Mouse (Mus musculus): ENCODE measurements around the gene Bbs5. TPM values are rescaled to one million over a fixed set of nuclear protein-coding genes. Genes with fewer than 3 reads are reported as not detected.

Bbs5 gene
- total RNA-seq, 1 experiment, result 8.3 TPM

GRCm38 (mm10) chr2:69667656-69668055 lies 20.7 kb downstream of the Bbs5 start:
- in situ Hi-C loops (cut with MboI; ENCODE audit: low sequenced_read_pairs in 2 of 2, unreplicated experiment in 2 of 2), result no loop called here
- H3K4me3 ChIP-seq (ENCODE audit: insufficient read depth in 1 of 2, low read depth in 1 of 2, low read length in 2 of 2, poor library complexity in 1 of 2, severe bottlenecking in 1 of 2), result no peak overlapping the region
- TF ChIP-seq MAFK (IDR thresholded peaks at IDR 0.05; ENCODE audit: insufficient read depth, low read depth, low read length) (no peak), HCFC1 (IDR thresholded peaks at IDR 0.05; ENCODE audit: borderline replicate concordance, insufficient read depth, low read length) (no peak), ZC3H11A (IDR thresholded peaks at IDR 0.05; ENCODE audit: borderline replicate concordance, low read depth, low read length) (no peak), ZNF384 (IDR thresholded peaks at IDR 0.05; ENCODE audit: low read depth, low read length) (no peak), CHD2 (IDR thresholded peaks at IDR 0.05; ENCODE audit: low read depth, low read length) (no peak)

GRCm38 (mm10) chr2:69668414-69668813 lies 21.4 kb downstream of the Bbs5 start:
- no peak overlapping the region for H3K9ac ChIP-seq (ENCODE audit: insufficient read depth, low read depth, low read length, poor library complexity, severe bottlenecking)
- H3K27ac ChIP-seq (ENCODE audit: insufficient read depth, low read depth, low read length, poor library complexity, severe bottlenecking), result no peak overlapping the region
- no peaks in the 10 kb centered on the region for H3K9me3 ChIP-seq (ENCODE audit: control insufficient read depth, insufficient read depth, low read depth, low read length)
- in situ Hi-C loops (cut with MboI; ENCODE audit: low sequenced_read_pairs in 2 of 2, unreplicated experiment in 2 of 2), result no loop called here
- no peak for TF ChIP-seq MAFK (IDR thresholded peaks at IDR 0.05; ENCODE audit: insufficient read depth, low read depth, low read length)
- no peak for TF ChIP-seq ZC3H11A (IDR thresholded peaks at IDR 0.05; ENCODE audit: borderline replicate concordance, low read depth, low read length)
- TF ChIP-seq CHD2 (IDR thresholded peaks at IDR 0.05; ENCODE audit: low read depth, low read length), result no peak
- TF ChIP-seq ZNF384 (IDR thresholded peaks at IDR 0.05; ENCODE audit: low read depth, low read length), result no peak
- TF ChIP-seq HCFC1 (IDR thresholded peaks at IDR 0.05; ENCODE audit: borderline replicate concordance, insufficient read depth, low read length), result no peak
- DNase-seq (ENCODE audit: low read depth, low spot score), result no peak
- H3K4me1 ChIP-seq (ENCODE audit: control insufficient read depth in 2 of 2, insufficient read depth in 2 of 2, low read length in 2 of 2, poor library complexity in 1 of 2), result no peaks in the 10 kb centered on the region
- no peak overlapping the region for H3K4me3 ChIP-seq (ENCODE audit: insufficient read depth in 1 of 2, low read depth in 1 of 2, low read length in 2 of 2, poor library complexity in 1 of 2, severe bottlenecking in 1 of 2)
- no peaks in the 10 kb centered on the region; the same call in 1 of the 2 replicates for H3K36me3 ChIP-seq (ENCODE audit: control insufficient read depth, insufficient read depth, low read length, poor library complexity, severe bottlenecking)

More at GRCm38 (mm10) chr2:69667656-69668055, 20.7 kb downstream of the Bbs5 start:
- no peaks in the 10 kb centered on the region for H3K9me3 ChIP-seq (ENCODE audit: control insufficient read depth, insufficient read depth, low read depth, low read length)
- H3K36me3 ChIP-seq (ENCODE audit: control insufficient read depth, insufficient read depth, low read length, poor library complexity, severe bottlenecking), result no peaks in the 10 kb centered on the region; the same call in 1 of the 2 replicates
- no peak for DNase-seq (ENCODE audit: low read depth, low spot score)
- H3K9ac ChIP-seq (ENCODE audit: insufficient read depth, low read depth, low read length, poor library complexity, severe bottlenecking), result no peak overlapping the region
- H3K27ac ChIP-seq (ENCODE audit: insufficient read depth, low read depth, low read length, poor library complexity, severe bottlenecking), result no peak overlapping the region
- no peaks in the 10 kb centered on the region for H3K4me1 ChIP-seq (ENCODE audit: control insufficient read depth in 2 of 2, insufficient read depth in 2 of 2, low read length in 2 of 2, poor library complexity in 1 of 2)

- TF ChIP-seq ZNF384 (IDR thresholded peaks at IDR 0.05; ENCODE audit: low read depth, low read length), result no peak
- no peak for TF ChIP-seq MAFK (IDR thresholded peaks at IDR 0.05; ENCODE audit: insufficient read depth, low read depth, low read length)
- TF ChIP-seq CHD2 (IDR thresholded peaks at IDR 0.05; ENCODE audit: low read depth, low read length), result no peak
- TF ChIP-seq HCFC1 (IDR thresholded peaks at IDR 0.05; ENCODE audit: borderline replicate concordance, insufficient read depth, low read length), result no peak
- in situ Hi-C loops (cut with MboI; ENCODE audit: low sequenced_read_pairs in 2 of 2, unreplicated experiment in 2 of 2), result no loop called here
- H3K9me3 ChIP-seq (ENCODE audit: control insufficient read depth, insufficient read depth, low read depth, low read length), result no peaks in the 10 kb centered on the region
- H3K36me3 ChIP-seq (ENCODE audit: control insufficient read depth, insufficient read depth, low read length, poor library complexity, severe bottlenecking), result no peaks in the 10 kb centered on the region
- no peak within 1 kb of the TSS for H3K27ac ChIP-seq (ENCODE audit: insufficient read depth, low read depth, low read length, poor library complexity, severe bottlenecking)
- H3K4me3 ChIP-seq (ENCODE audit: insufficient read depth in 1 of 2, low read depth in 1 of 2, low read length in 2 of 2, poor library complexity in 1 of 2, severe bottlenecking in 1 of 2), result no peak within 1 kb of the TSS
- DNase-seq (ENCODE audit: low read depth, low spot score), result no peak
- no peak within 1 kb of the TSS for H3K9ac ChIP-seq (ENCODE audit: insufficient read depth, low read depth, low read length, poor library complexity, severe bottlenecking)
- H3K4me1 ChIP-seq (ENCODE audit: control insufficient read depth in 2 of 2, insufficient read depth in 2 of 2, low read length in 2 of 2, poor library complexity in 1 of 2), result no peaks in the 10 kb centered on the region
Measured at GRCm38 (mm10) chr2:69669853-69670252, 22.9 kb downstream of the Bbs5 start, which contains the start of gene Klhl41. Gene Klhl41 (plus strand): TSS chr2:69670120.

- no peak overlapping the region for H3K27ac ChIP-seq (ENCODE audit: insufficient read depth, low read depth, low read length, poor library complexity, severe bottlenecking)
- in situ Hi-C loops (cut with MboI; ENCODE audit: low sequenced_read_pairs in 2 of 2, unreplicated experiment in 2 of 2), result no loop called here
- H3K36me3 ChIP-seq (ENCODE audit: control insufficient read depth, insufficient read depth, low read length, poor library complexity, severe bottlenecking), result no peaks in the 10 kb centered on the region
- no peak overlapping the region for H3K4me3 ChIP-seq (ENCODE audit: insufficient read depth in 1 of 2, low read depth in 1 of 2, low read length in 2 of 2, poor library complexity in 1 of 2, severe bottlenecking in 1 of 2)
- no peak overlapping the region for H3K9ac ChIP-seq (ENCODE audit: insufficient read depth, low read depth, low read length, poor library complexity, severe bottlenecking)
- H3K9me3 ChIP-seq (ENCODE audit: control insufficient read depth, insufficient read depth, low read depth, low read length), result no peaks in the 10 kb centered on the region
- no peaks in the 10 kb centered on the region for H3K4me1 ChIP-seq (ENCODE audit: control insufficient read depth in 2 of 2, insufficient read depth in 2 of 2, low read length in 2 of 2, poor library complexity in 1 of 2)
- TF ChIP-seq ZC3H11A (IDR thresholded peaks at IDR 0.05; ENCODE audit: borderline replicate concordance, low read depth, low read length) (no peak), HCFC1 (IDR thresholded peaks at IDR 0.05; ENCODE audit: borderline replicate concordance, insufficient read depth, low read length) (no peak), ZNF384 (IDR thresholded peaks at IDR 0.05; ENCODE audit: low read depth, low read length) (no peak), MAFK (IDR thresholded peaks at IDR 0.05; ENCODE audit: insufficient read depth, low read depth, low read length) (no peak), CHD2 (IDR thresholded peaks at IDR 0.05; ENCODE audit: low read depth, low read length) (no peak)
- no peak for DNase-seq (ENCODE audit: low read depth, low spot score)
Measured at GRCm38 (mm10) chr2:69673723-69674122, 26.8 kb downstream of the Bbs5 start.

- Histone ChIP-seq H3K4me3 (ENCODE audit: insufficient read depth in 1 of 2, low read depth in 1 of 2, low read length in 2 of 2, poor library complexity in 1 of 2, severe bottlenecking in 1 of 2) (no peak overlapping the region), H3K9ac (ENCODE audit: insufficient read depth, low read depth, low read length, poor library complexity, severe bottlenecking) (no peak overlapping the region), H3K27ac (ENCODE audit: insufficient read depth, low read depth, low read length, poor library complexity, severe bottlenecking) (no peak overlapping the region), H3K36me3 (ENCODE audit: control insufficient read depth, insufficient read depth, low read length, poor library complexity, severe bottlenecking) (no peaks in the 10 kb centered on the region), H3K4me1 (ENCODE audit: control insufficient read depth in 2 of 2, insufficient read depth in 2 of 2, low read length in 2 of 2, poor library complexity in 1 of 2) (no peaks in the 10 kb centered on the region), H3K9me3 (ENCODE audit: control insufficient read depth, insufficient read depth, low read depth, low read length) (no peaks in the 10 kb centered on the region)
- in situ Hi-C loops (cut with MboI; ENCODE audit: low sequenced_read_pairs in 2 of 2, unreplicated experiment in 2 of 2), result no loop called here
- TF ChIP-seq HCFC1 (IDR thresholded peaks at IDR 0.05; ENCODE audit: borderline replicate concordance, insufficient read depth, low read length), result no peak
- TF ChIP-seq ZC3H11A (IDR thresholded peaks at IDR 0.05; ENCODE audit: borderline replicate concordance, low read depth, low read length), result no peak
- no peak for TF ChIP-seq ZNF384 (IDR thresholded peaks at IDR 0.05; ENCODE audit: low read depth, low read length)
- no peak for DNase-seq (ENCODE audit: low read depth, low spot score)
Measured at GRCm38 (mm10) chr2:69675266-69675665, 28.3 kb downstream of the Bbs5 start.
